Mouse (Mus musculus): ENCODE results near the gene Camta1.
A peak's percentile ranks its signal among the peaks of the same experiment; 100 is the strongest.

Gene Camta1

GRCm38 (mm10) chr4:151171117-151171516 is 690.6 kb downstream of the Camta1 start:
- no peak for DNase-seq (ENCODE audit: inconsistent age in 2 of 2, low spot score in 1 of 2)

GRCm38 (mm10) chr4:151170658-151171057 is 691.0 kb downstream of the Camta1 start:
- DNase-seq (ENCODE audit: inconsistent age in 2 of 2, low spot score in 1 of 2): no peak

- no peak for DNase-seq (ENCODE audit: inconsistent age in 2 of 2, low spot score in 1 of 2)
Observed at GRCm38 (mm10) chr4:151166969-151167368, 694.7 kb downstream of the Camta1 start.

DNA sequence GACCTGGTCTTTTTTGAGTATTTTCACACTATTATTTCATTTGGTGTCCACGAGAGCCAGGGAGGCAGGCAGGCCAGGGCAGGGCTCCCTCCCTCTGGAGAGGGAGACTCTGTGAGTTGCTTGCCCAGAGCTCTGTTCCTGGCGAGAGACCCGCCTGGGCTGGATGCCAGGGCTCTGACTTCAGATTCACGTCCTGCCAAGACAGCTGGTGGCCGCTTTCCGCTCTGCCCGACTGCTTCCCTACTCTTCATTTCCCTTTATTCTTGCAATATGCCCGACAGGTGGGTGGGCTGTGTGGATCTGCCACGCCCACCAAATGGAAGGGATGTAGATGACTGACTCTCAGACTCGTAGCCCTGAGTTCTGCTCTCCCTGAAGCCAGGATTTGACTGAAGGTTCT is 696.1 kb downstream of the Camta1 start:
- peak; percentile 81 to 93 for DNase-seq (ENCODE audit: inconsistent age in 2 of 2, low spot score in 1 of 2)

GRCm38 (mm10) chr4:151164309-151164708 is 697.4 kb downstream of the Camta1 start:
- no peak for DNase-seq (ENCODE audit: inconsistent age in 2 of 2, low spot score in 1 of 2)

- no peak for DNase-seq (ENCODE audit: inconsistent age in 2 of 2, low spot score in 1 of 2)
Observed at GRCm38 (mm10) chr4:151161869-151162268, 699.8 kb downstream of the Camta1 start.

DNA sequence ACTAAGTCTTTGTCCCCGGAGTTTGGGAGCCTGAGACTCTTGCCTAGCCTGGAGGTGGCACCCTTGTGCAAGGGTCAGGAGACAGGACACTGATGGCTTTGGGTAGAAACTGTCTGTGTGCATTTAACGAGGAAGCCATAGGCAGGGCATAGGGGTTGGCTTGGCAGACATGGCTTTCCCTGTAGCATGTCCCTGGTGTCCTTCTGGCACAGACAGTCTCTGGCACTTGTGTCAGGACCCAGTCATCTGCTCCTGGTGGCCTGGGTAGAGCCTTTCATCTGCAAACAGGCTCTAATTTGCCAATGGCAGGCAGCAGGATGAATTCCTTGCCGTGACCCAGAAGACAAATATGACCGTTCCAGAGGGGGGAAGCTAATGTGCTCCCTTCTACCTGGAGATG is 700.7 kb downstream of the Camta1 start:
- no peak for DNase-seq (ENCODE audit: inconsistent age in 2 of 2, low spot score in 1 of 2)

GRCm38 (mm10) chr4:151160476-151160875 is 701.2 kb downstream of the Camta1 start:
- no peak for DNase-seq (ENCODE audit: inconsistent age in 2 of 2, low spot score in 1 of 2)

DNA sequence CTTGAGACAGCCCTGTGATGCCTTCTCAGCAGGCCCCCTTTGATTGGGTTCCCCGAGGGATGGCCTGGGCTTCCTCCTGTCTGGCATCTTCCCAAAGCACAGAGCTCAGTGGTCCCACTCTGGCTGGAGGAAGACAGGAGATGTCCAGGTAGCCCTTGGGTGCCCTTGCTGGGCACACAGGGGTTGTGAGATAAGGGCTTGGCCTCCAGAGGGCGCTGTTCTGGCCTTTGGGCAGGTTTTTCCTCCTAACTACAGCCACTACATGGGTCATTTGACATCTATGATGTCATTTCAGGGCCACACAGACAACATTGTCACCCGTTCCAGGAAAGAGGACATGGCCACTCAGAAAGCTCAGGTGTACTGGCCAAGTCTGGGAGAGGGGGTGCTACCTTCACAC is 703.4 kb downstream of the Camta1 start:
- no peak for DNase-seq (ENCODE audit: inconsistent age in 2 of 2, low spot score in 1 of 2)

GRCm38 (mm10) chr4:151156904-151157303 is 704.8 kb downstream of the Camta1 start:
- peak; percentile 75 to 94 for DNase-seq (ENCODE audit: inconsistent age in 2 of 2, low spot score in 1 of 2)

DNA sequence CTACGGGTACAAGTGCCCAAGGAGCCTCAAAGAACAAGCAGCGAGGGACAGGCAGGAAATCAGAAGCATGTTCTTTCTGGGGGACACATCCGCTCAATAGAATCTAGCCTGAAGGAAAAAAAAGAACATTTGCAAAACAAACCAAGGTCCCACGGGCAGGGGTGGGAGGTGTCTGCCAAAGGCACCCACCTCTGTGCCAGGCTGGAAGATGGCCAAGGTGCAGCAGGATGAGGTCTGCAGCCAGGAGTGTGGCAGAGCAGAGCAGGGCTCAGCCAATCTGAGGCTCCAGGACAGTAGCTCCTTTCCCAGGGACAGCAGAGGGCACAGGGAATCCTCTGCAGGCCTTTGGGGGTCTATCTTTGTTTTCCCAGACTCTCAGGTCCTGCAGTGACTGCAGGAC is 706.1 kb downstream of the Camta1 start:
- peak in 1 of 2 experiments; percentile 52 for DNase-seq (ENCODE audit: inconsistent age in 2 of 2, low spot score in 1 of 2)

DNA sequence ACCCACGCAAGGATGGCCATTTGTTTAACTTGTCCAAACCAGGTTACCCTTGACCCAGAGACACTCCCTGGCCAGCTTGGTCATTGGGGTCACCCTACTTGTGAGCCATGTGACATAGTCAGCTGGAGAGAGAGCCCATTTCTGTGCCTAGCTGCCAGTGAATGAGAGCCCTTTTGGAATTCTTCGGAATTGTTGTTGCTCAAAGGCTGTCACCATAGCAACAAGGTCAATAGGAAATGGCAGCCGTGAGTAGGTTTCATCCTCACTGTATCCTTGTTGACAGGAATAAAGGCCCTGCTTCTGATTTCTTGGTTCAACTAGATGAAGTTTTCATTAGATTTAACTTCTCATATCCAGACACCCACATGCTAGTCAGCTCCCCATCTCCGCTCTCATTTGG is 707.4 kb downstream of the Camta1 start:
- DNase-seq (ENCODE audit: inconsistent age in 2 of 2, low spot score in 1 of 2): no peak

DNA sequence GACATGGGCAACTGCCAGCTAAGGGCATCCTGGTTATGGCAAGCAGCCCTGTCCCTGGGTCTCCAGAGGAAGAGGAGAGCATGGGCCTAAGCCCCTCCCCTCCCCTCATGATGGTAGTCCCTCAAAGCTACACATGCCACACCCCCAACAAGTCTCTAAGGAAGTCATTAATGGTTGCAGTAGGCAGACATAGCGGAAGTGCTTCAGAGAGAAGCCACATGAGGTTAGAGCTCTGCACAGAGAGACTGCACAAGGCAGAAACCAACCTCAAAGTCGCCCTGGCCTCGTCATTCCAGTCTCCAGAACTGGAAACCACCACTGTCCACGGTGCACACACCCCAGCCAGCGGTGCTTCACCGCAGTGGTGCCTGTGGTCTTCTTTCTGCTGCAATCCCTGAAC is 709.7 kb downstream of the Camta1 start:
- DNase-seq (ENCODE audit: inconsistent age in 2 of 2, low spot score in 1 of 2): no peak

DNA sequence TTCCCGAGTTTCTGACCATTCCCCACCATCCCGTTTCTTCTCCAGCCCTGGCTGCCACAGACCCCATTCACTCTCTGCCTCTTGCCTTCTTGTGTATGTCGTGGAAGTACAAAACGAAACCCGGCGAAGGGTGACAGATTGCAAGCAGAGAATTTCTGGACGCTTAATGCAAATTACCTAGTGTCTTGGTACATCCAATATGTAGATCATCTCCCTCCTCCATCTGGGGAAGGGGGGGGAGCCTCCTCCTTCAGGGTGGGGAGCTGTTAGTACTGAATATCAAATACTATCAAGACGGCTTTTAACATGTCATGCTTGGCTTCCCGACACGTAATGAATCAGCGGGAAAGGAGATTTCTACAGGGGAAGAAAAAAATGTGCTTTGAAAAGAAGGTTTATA is 710.8 kb downstream of the Camta1 start:
- no peak for DNase-seq (ENCODE audit: inconsistent age in 2 of 2, low spot score in 1 of 2)

- no peak for DNase-seq (ENCODE audit: inconsistent age in 2 of 2, low spot score in 1 of 2)
Observed at GRCm38 (mm10) chr4:151150115-151150514, 711.6 kb downstream of the Camta1 start.

DNA sequence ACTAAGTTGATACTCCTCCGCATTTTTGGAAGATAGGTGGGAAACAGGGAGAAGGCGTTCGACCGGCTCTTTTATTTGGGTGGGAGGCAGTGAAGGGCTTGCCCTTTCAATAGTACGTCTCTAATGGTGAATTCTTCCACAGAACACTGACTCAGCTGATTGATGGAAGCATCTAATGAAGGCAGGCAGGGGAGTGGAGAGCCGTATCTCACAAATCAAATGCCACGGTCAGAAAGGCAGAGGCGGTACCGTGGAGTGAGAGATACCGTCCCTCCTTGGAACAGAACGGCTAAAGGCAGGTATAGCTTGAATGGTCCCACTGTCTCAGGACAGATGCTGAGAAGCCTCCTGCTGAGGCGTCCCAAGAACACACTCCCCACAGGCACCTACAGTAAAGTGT is 714.1 kb downstream of the Camta1 start:
- DNase-seq (ENCODE audit: inconsistent age in 2 of 2, low spot score in 1 of 2): peak in 1 of 2 experiments; percentile 37

DNA sequence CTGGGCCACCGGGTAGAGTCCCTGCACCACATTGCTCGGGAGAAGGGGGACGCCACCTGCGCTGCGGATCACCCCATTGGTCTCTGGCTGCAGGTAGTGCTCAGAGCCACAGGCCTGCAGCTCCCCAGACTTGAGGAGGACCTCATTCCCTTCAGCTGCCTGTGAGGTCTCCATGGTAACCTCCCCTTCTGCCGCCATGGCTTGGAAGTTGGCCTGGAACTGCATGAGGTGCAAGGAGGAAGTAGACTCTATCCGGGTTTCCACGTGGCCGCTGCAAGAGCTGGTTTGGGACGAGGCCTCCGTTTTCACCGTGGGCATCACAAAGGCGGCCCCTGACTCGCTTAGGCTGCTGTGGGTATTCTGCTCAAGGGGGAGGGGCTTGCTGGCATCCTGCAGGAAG is 717.6 kb downstream of the Camta1 start:
- no peak for DNase-seq (ENCODE audit: inconsistent age in 2 of 2, low spot score in 1 of 2)

DNA sequence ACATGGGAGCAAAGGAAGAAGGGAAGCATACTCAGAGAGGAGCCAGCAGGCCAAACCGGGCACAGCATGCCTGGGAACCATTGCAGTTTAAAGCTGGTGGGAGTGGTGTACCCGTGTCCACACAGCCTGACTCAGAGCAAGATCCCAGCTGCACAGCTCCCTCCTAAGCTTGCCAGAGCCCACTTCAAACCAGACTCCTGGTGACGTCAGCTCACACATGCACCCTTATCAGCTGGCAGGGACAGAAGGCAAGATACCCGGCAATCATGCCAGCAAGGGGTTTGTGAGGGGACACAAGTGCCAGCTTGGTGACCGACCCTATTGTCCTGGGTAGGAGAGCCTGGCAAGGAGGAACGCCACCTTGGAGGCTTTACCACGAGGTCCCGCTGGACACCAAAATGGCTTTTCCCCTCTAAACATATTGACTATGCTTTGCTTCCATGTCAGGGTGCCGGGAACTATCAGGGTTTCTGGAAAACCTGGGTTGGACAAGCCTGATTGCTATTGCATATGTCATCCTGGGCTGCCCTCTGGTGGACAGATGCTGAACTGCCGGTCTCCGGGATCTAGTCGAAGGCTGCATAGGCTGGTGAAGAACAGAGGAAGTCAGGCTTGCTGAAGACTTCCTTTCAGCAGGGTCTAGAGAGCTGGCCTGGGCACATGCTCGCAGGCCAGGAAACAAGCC is 720.3 kb downstream of the Camta1 start:
- peak; percentile 89 to 98 for DNase-seq (ENCODE audit: inconsistent age in 2 of 2, low spot score in 1 of 2)

DNA sequence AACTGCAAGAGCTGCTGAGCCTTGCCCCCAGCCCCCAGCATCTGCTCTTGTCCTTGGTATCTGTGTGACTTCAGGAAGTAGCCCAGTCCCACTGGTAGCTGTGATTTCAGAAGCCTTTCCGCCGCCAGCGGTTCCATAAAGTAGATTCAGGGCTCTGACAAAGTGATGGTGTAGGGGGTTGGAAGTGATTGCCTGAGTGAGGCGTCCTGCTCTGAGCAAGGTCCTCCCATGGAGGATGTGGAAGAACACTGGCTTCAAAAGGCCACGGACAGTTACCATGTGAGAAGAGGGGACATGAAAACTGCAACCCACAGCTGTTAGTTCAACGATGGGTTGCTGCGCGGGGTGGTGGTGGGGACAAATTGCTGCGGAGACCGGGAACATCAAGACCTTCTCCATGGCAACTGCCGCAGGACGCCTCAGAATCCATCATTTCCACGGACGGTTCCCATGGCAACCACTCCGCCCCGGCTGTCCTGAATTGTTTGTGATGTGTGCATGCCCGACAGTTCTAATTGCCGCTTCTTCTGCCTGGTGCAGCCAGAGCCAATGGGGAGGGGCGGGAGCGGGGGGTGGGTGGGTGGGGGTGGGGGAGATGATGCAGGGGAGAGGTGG is 721.2 kb downstream of the Camta1 start:
- peak; percentile 47 to 61 for DNase-seq (ENCODE audit: inconsistent age in 2 of 2, low spot score in 1 of 2)

GRCm38 (mm10) chr4:151139053-151139840 is 722.4 kb downstream of the Camta1 start:
- DNase-seq (ENCODE audit: inconsistent age in 2 of 2, low spot score in 1 of 2): peak; percentile 77 to 89

GRCm38 (mm10) chr4:151138586-151138985 is 723.1 kb downstream of the Camta1 start:
- no peak for DNase-seq (ENCODE audit: inconsistent age in 2 of 2, low spot score in 1 of 2)

- DNase-seq (ENCODE audit: inconsistent age in 2 of 2, low spot score in 1 of 2): peak; percentile 45 to 71
Observed at GRCm38 (mm10) chr4:151138135-151138534, 723.5 kb downstream of the Camta1 start.
